Mouse (Mus musculus) liver, embryonic 14.5 days (tissue): ENCODE measurements at regions not wholly inside any gene's neighbourhood (a gene's known extent, or its start where the extent isn't known, plus 50 kb on each side); places are given as distances from the start of the nearest gene placed in this dataset.

Experiments used
- ATAC-seq: fragments of 200-750 bp; cut with Nextera tagmentation; 2 replicates; pipeline ENCODE4 v1.8.0; 2017; ENCODE audit warnings: moderate number of reproducible peaks, mild to moderate bottlenecking, moderate library complexity; ENCODE audit not compliant: insufficient read depth
- DNase-seq, 3 experiments: peaks; one replicate each; pipeline ENCODE4 v3.0.0-alpha.2; 2012 to 2013; ENCODE audit warnings: low read depth in 3 of 3, low spot score in 3 of 3
- H3K27ac ChIP-seq: fragments of 300-500 bp; sonication (generic); 2 replicates; pipeline ENCODE4 v1.5.1; 2014; ENCODE audit warnings: moderate library complexity, mild to moderate bottlenecking, control low read depth, inconsistent platforms
- H3K27me3 ChIP-seq: fragments of 300-500 bp; sonication (generic); 2 replicates; pipeline ENCODE4 v1.6.1; 2014; ENCODE audit warnings: mild to moderate bottlenecking, low read length, moderate library complexity; ENCODE audit not compliant: control insufficient read depth, insufficient read depth
- H3K36me3 ChIP-seq: fragments of 300-500 bp; sonication (generic); replicated peaks from 2 replicates; pipeline ENCODE4 v1.6.1; 2014; ENCODE audit warnings: low read depth; ENCODE audit not compliant: control insufficient read depth, insufficient read depth
- H3K4me1 ChIP-seq, 2 experiments: fragments of 200-500 bp in 1 of 2; fragments of 300-500 bp in 1 of 2; sonication (generic) in 1 of 2; replicated peaks; 2 replicates each; pipeline ENCODE4 v1.6.1; 2012 to 2014; ENCODE audit warnings: antibody characterized with exemption in 1 of 2, inconsistent platforms in 1 of 2, low read length in 1 of 2; ENCODE audit not compliant: control insufficient read depth in 2 of 2, insufficient read depth in 2 of 2
- H3K4me2 ChIP-seq: fragments of 300-500 bp; sonication (generic); 2 replicates; pipeline ENCODE4 v1.6.1; 2014; ENCODE audit warnings: low read depth, mild to moderate bottlenecking, control low read depth, moderate library complexity
- H3K4me3 ChIP-seq, 2 experiments: fragments of 200-500 bp in 1 of 2; fragments of 300-500 bp in 1 of 2; sonication (generic) in 1 of 2; 2 replicates each; pipeline ENCODE4 v1.5.1; 2012 to 2014; ENCODE audit warnings: low read depth in 2 of 2, low read length in 2 of 2, mild to moderate bottlenecking in 2 of 2, control low read depth in 1 of 2, inconsistent platforms in 1 of 2, moderate library complexity in 1 of 2; ENCODE audit not compliant: insufficient read depth in 1 of 2
- H3K9ac ChIP-seq: fragments of 300-500 bp; sonication (generic); replicated peaks from 2 replicates; pipeline ENCODE4 v1.6.1; 2014; ENCODE audit warnings: mild to moderate bottlenecking, control low read depth, moderate library complexity
- H3K9me3 ChIP-seq: fragments of 300-500 bp; sonication (generic); 2 replicates; pipeline ENCODE4 v1.6.1; 2016; ENCODE audit warnings: low read length, mixed read lengths; ENCODE audit not compliant: control insufficient read depth
- CTCF ChIP-seq: IDR thresholded peaks from 2 replicates; pipeline ENCODE4 v1.5.1; 2016; ENCODE audit warnings: antibody characterized with exemption, low read depth, control low read depth
- EP300 ChIP-seq: IDR thresholded peaks from 2 replicates; pipeline ENCODE4 v1.6.1; 2016; ENCODE audit warnings: antibody characterized with exemption, low read depth
- WGBS: fragments of 180-500 bp; shearing (Covaris S2); extraction: QIAGEN DNeasy Blood & Tissue Kit; methylation state at CpG from one replicate; pipeline ENCODE4 v1.1.7; 2014; ENCODE audit not compliant: insufficient replicate concordance; 5-methylcytosine and 5-hydroxymethylcytosine counted together

DNA sequence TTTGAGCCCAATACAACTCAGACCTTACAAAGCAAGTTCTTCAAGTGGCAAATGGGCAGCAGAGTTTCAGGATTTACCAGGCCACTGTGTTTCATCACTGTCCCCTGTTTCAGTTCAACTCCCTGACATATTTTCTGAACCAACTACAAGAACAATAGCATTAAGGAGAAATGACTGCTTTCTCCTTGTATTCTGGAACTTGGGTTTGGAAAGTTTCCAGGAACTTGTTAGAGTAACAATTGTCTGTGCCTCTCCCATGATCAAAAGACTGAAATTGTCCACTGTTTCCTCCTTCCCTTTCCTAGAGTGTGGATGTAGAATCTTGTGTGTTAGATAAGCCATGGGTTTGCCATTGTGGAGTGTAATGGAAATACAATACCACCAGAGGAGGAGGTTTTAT, 893.1 kb upstream of the Tenm2 start:
- TF ChIP-seq CTCF: no peak
- no peak for TF ChIP-seq EP300
- no peaks in the 10 kb centered on the region for H3K36me3 ChIP-seq
- no peak overlapping the region for H3K4me2 ChIP-seq
- H3K4me3 ChIP-seq: no peak overlapping the region
- ATAC-seq (no peak), DNase-seq (no peak)
- no peaks in the 10 kb centered on the region for H3K4me1 ChIP-seq
- no peaks in the 10 kb centered on the region for H3K9me3 ChIP-seq
- no peak overlapping the region for H3K27ac ChIP-seq
- H3K27me3 ChIP-seq: no peaks in the 10 kb centered on the region
- H3K9ac ChIP-seq: no peak overlapping the region

DNA sequence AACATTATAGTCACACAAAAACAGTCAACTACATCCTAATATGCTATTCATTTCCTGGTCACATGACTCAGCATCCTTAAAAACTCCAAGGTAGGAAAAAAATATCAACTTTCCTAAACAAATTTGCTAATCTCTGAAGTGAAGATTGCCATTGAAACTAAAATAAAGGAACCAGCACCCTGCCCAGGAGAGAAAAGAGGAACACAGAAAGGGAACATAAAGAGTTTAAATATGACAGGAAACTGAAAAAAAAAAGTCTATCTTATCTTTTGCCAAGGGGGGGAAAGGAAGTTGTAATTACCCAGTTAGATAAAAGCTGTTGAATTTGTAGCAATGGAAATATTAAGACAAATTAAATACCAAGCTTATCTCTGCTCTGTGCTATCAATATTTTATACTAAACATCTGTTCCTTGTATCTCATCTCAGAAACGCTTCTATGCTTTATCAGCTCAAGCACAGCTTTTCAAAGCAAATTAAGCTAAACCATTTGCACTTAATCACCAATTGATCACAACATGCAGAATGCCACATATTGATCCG, 888.1 kb upstream of the Tenm2 start:
- Histone ChIP-seq H3K4me3 (no peak overlapping the region), H3K36me3 (no peaks in the 10 kb centered on the region), H3K9ac (no peak overlapping the region), H3K4me1 (no peaks in the 10 kb centered on the region), H3K27me3 (no peaks in the 10 kb centered on the region), H3K9me3 (no peaks in the 10 kb centered on the region), H3K27ac (no peak overlapping the region), H3K4me2 (no peak overlapping the region)
- ATAC-seq (no peak), DNase-seq (no peak)
- 34% methylated on average over 2 of the region's 2 CpGs for WGBS
- TF ChIP-seq EP300: no peak
- no peak for TF ChIP-seq CTCF

DNA sequence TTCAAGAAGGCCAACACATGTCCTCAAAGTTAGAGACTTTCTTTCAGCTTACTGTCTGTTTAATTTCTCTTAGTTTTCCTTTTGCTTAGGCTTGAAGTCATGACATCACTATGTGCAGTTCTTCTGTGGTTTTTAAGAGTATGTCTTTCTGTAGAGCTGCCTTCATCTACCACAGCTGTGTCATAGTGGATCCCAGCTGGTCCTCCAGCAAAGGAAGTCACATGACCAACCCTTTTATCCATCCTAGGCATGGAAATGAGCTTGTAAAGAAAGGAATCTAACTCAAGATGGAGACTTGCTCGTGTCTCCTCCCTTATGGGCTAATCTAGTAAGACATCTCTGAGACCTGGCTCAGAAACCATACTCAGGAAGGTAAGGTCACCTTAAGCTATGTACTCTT, 886.7 kb upstream of the Tenm2 start:
- no peak overlapping the region for H3K4me3 ChIP-seq
- no peak for TF ChIP-seq EP300
- no peaks in the 10 kb centered on the region for H3K27me3 ChIP-seq
- no peak overlapping the region for H3K9ac ChIP-seq
- H3K36me3 ChIP-seq: no peaks in the 10 kb centered on the region
- no peak overlapping the region for H3K27ac ChIP-seq
- 37% methylated on average over 1 of the region's 1 CpGs for WGBS
- H3K9me3 ChIP-seq: no peaks in the 10 kb centered on the region
- H3K4me2 ChIP-seq: no peak overlapping the region
- no peaks in the 10 kb centered on the region for H3K4me1 ChIP-seq
- no peak for ATAC-seq
- DNase-seq: no peak

DNA sequence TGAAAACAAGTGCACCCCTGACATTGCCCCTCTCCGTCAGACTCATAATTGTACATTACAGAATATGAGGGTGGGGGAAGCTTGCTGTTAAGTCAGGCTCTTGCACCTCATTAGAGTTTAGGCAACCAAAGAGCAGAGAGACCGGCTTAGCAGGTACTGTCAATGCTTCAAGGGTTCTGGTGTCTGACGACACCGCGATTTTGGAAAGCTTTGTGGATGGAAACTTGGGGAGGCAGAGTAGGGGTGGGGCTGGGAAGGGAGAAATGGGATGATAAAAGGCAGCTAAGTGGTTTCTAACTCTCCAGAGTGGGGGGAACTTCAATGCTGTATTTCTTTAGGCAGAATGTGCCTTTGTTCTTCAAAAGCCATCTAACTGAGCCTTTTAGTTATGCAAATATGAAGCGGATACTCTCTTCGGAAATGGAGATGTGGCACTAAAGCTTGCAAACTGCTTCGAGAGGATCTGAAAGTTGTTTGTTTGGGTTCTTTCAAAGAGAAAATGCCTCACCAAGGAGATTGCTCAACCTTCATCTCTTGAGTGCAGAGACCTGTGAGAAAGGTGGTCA, 885.4 kb upstream of the Tenm2 start:
- ATAC-seq (no peak), DNase-seq (no peak)
- no peaks in the 10 kb centered on the region for H3K9me3 ChIP-seq
- TF ChIP-seq EP300 (no peak), CTCF (no peak)
- H3K9ac ChIP-seq: no peak overlapping the region
- 30% methylated on average over 8 of the region's 8 CpGs for WGBS
- H3K4me3 ChIP-seq: no peak overlapping the region
- no peaks in the 10 kb centered on the region for H3K27me3 ChIP-seq
- no peaks in the 10 kb centered on the region for H3K36me3 ChIP-seq
- no peak overlapping the region for H3K4me2 ChIP-seq
- H3K27ac ChIP-seq: no peak overlapping the region
- no peaks in the 10 kb centered on the region for H3K4me1 ChIP-seq

DNA sequence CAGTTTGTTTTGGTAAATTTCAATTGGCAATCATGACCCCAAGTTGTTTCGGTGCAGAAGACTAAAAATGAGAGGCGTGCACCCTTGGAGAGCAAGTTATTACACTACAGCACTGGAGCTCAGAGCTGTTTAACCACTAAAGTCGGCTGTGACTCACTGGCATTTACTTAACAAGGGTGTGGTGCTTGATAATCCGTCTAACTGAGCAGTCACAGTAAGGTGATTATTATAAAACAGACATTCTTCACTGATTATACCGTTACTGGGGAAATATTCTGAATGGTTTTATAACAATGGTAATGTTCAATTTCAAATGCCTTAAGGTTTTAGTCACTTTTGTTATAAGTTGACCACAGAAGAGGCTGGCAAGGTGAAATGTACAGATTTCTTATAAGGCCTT, 882.0 kb upstream of the Tenm2 start:
- Histone ChIP-seq H3K36me3 (no peaks in the 10 kb centered on the region), H3K27me3 (no peaks in the 10 kb centered on the region), H3K9me3 (no peaks in the 10 kb centered on the region), H3K4me2 (no peak overlapping the region), H3K4me3 (no peak overlapping the region), H3K27ac (no peak overlapping the region), H3K9ac (no peak overlapping the region), H3K4me1 (no peaks in the 10 kb centered on the region)
- DNase-seq: no peak
- WGBS: 56% methylated on average over 5 of the region's 5 CpGs
- ATAC-seq: no peak
- no peak for TF ChIP-seq CTCF
- no peak for TF ChIP-seq EP300
